Mouse (Mus musculus) midbrain, embryonic 13.5 days (tissue): ENCODE data around the gene Dennd5a. TPM values are rescaled to one million over a fixed set of nuclear protein-coding genes. Genes with fewer than 3 reads are reported as not detected.
A peak's percentile ranks its signal among the peaks of the same experiment; 100 is the strongest.

Source experiments
- ATAC-seq: fragments of 200-750 bp; cut with Nextera tagmentation; 2 replicates; pipeline ENCODE4 v1.8.0; 2017; ENCODE audit warnings: mild to moderate bottlenecking, moderate TSS enrichment, moderate library complexity
- H3K27ac ChIP-seq: fragments of 300-500 bp; sonication (generic); 2 replicates; pipeline ENCODE4 v1.5.1; 2015; ENCODE audit warnings: inconsistent platforms, mild to moderate bottlenecking, moderate library complexity
- H3K27me3 ChIP-seq: fragments of 300-500 bp; sonication (generic); 2 replicates; pipeline ENCODE4 v1.6.1; 2015; ENCODE audit warnings: mild to moderate bottlenecking, inconsistent platforms
- H3K36me3 ChIP-seq: fragments of 300-500 bp; sonication (generic); 2 replicates; pipeline ENCODE4 v1.6.1; 2015; ENCODE audit warnings: mild to moderate bottlenecking, inconsistent platforms
- H3K4me1 ChIP-seq: fragments of 300-500 bp; sonication (generic); replicated peaks from 2 replicates; pipeline ENCODE4 v1.6.1; 2015; ENCODE audit warnings: inconsistent platforms
- H3K4me2 ChIP-seq: fragments of 300-500 bp; sonication (generic); replicated peaks from 2 replicates; pipeline ENCODE4 v1.6.1; 2015; ENCODE audit warnings: moderate library complexity, mild to moderate bottlenecking, inconsistent platforms
- H3K4me3 ChIP-seq: fragments of 300-500 bp; sonication (generic); replicated peaks from 2 replicates; pipeline ENCODE4 v1.5.1; 2015; ENCODE audit warnings: mild to moderate bottlenecking, inconsistent platforms
- H3K9ac ChIP-seq: fragments of 300-500 bp; sonication (generic); replicated peaks from 2 replicates; pipeline ENCODE4 v1.6.1; 2015; ENCODE audit warnings: mild to moderate bottlenecking, inconsistent platforms
- H3K9me3 ChIP-seq: fragments of 300-500 bp; sonication (generic); 2 replicates; pipeline ENCODE4 v1.6.1; 2016; ENCODE audit warnings: mild to moderate bottlenecking, inconsistent platforms
- WGBS: fragments of 180-500 bp; shearing (Covaris S2); methylation state at CpG from one replicate; pipeline ENCODE4 v1.1.7; 2015; 5-methylcytosine and 5-hydroxymethylcytosine counted together
- polyA plus RNA-seq: library from polyadenylated mRNA; unstranded; fragments of >200 nt; fragmentation: Nextera tagmentation; extraction: Ambion mirVana; gene quantifications from 2 replicates; pipeline ENCODE4 v1.2.1, GENCODE M21; 2015

The Dennd5a gene
- polyA plus RNA-seq, 1 experiment from 2014 or later, result 44.8 TPM

GRCm38 (mm10) chr7:109960613-109961154 lies 414 bp upstream of the Dennd5a start:
- H3K9me3 ChIP-seq, result no peaks in the 10 kb centered on the region
- WGBS, result 11% methylated on average over 13 of the region's 13 CpGs
- no peaks in the 10 kb centered on the region for H3K27me3 ChIP-seq
- peak overlapping the region; percentile 71 for H3K4me2 ChIP-seq
- ATAC-seq, result no peak; the same call in 1 of the 2 replicates
- H3K4me3 ChIP-seq, result peak overlapping the region; percentile 85
- peaks cover 39% of the 10 kb centered on the region for H3K4me1 ChIP-seq
- peak overlapping the region; percentile 94 for H3K9ac ChIP-seq
- H3K36me3 ChIP-seq, result no peaks in the 10 kb centered on the region
- peak overlapping the region; percentile 95 for H3K27ac ChIP-seq

GRCm38 (mm10) chr7:109958843-109959715 lies 1.2 kb downstream of the Dennd5a start:
- H3K9me3 ChIP-seq, result no peaks in the 10 kb centered on the region
- 0 out of 2 replicates have a peak, but pooled peaks have one; percentile 5 for ATAC-seq
- peak overlapping the region; percentile 94 for H3K9ac ChIP-seq
- peak overlapping the region; percentile 95 for H3K27ac ChIP-seq
- peaks cover 49% of the 10 kb centered on the region for H3K4me1 ChIP-seq
- no peaks in the 10 kb centered on the region for H3K27me3 ChIP-seq
- peak overlapping the region; percentile 71 for H3K4me2 ChIP-seq
- H3K4me3 ChIP-seq, result peak overlapping the region; percentile 85
- no peaks in the 10 kb centered on the region for H3K36me3 ChIP-seq
- 6% methylated on average over 18 of the region's 18 CpGs for WGBS

DNA sequence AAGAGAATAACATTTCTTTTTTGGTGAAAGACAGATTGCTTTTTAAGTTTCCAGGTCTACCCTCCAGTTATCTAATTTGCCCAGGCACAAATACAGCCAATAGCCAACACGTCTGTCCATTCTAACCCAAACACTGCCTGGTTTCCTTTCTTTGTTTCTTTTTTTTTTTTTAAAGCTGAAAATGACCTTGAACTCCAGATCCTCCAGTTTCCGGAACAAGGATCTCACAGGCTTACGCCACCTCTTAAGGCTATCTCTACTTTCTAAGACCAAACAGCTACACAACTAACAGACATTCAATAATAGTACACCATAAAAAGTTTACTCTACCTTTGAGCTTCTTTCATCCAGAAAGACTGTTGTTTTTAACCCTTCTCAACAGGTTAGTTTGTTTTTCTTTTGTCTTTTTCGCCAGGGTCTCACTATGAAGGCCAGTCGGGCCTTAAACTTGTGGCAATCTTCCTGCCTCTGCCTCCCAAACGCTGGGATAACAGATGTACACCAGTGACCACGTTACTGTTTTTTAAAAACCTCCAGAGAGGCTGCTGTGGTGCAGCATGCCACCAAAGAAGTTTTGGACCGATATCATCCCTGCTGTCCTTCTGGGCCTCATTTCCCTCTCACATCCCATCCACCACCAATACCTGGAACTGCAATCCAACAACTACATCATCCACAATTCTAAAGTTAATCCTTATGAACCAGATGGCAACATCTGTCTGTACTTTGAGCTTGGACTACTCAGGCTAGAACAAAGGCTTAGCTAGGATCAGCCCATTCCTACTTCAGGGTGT lies 2.1 kb downstream of the Dennd5a start:
- no peak overlapping the region for H3K27ac ChIP-seq
- WGBS, result 71% methylated on average over 8 of the region's 8 CpGs
- H3K36me3 ChIP-seq, result no peaks in the 10 kb centered on the region
- H3K4me3 ChIP-seq, result peak overlapping the region; percentile 85
- no peaks in the 10 kb centered on the region for H3K27me3 ChIP-seq
- H3K9me3 ChIP-seq, result no peaks in the 10 kb centered on the region
- H3K4me2 ChIP-seq, result peak overlapping the region; percentile 71
- peaks cover 49% of the 10 kb centered on the region for H3K4me1 ChIP-seq
- ATAC-seq, result no peak
- H3K9ac ChIP-seq, result peak overlapping the region; percentile 94

DNA sequence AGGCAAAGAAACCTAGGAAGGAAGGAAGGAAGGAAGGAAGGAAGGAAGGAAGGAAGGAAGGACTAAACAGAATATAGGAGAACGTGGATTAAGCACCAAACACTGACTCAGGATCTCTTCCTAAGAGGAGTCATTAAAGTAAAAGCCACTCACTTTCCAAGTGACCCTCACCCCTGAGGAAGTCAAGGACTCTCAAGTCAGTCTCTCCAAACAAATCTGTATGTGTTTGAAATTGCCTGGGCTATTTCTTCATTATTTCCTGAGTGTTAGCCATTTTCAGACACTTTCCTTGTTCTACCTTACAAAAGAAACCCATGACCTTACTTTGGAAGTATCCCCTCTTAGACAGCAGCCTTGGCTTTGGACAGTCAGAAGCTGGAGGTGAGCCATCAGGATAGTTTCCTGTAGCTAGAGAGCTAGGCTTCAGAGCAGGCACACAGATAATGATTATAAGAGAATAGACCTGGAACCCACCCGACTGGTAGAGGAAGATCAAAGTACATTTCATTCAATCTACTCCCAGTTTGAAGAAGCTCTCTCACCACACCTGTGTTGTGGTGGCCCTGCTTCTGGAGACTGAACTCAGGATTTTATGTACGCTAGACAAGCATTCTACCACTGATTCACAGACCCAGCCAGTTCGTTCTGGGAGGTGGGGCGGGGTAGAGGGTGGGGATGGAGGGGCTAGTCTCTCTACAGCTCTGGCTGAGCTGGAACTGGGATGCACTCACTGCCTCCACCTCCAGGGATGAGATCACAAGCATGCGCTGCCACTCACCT lies 5.5 kb downstream of the Dennd5a start:
- Histone ChIP-seq H3K4me2 (no peak overlapping the region), H3K27me3 (no peaks in the 10 kb centered on the region), H3K4me1 (peaks cover 49% of the 10 kb centered on the region), H3K36me3 (no peaks in the 10 kb centered on the region), H3K27ac (no peak overlapping the region), H3K9me3 (no peaks in the 10 kb centered on the region), H3K4me3 (no peak overlapping the region), H3K9ac (no peak overlapping the region)
- no peak for ATAC-seq
- 71% methylated on average over 6 of the region's 6 CpGs for WGBS

DNA sequence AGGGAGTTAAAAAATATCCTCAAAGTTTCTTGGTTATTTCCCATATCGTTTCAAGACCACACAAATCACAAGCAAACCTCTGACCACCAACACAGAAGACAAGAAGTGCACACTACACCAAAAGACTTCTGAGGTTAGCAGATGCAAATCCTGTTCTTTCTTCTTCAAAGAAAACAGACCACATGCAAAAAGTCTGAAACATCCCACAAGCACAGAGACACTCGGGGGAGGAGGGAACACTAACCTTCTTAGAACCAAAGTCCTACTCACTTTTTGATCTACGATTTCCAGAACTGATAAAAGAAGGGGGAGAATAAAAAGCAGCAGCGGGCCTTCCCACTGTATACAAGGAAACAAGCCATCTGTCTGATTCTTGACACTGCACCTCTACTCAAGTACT lies 9.0 kb downstream of the Dennd5a start:
- Histone ChIP-seq H3K9ac (no peak overlapping the region), H3K27me3 (no peaks in the 10 kb centered on the region), H3K4me1 (peaks cover 23% of the 10 kb centered on the region), H3K36me3 (no peaks in the 10 kb centered on the region), H3K27ac (no peak overlapping the region), H3K9me3 (no peaks in the 10 kb centered on the region), H3K4me3 (no peak overlapping the region), H3K4me2 (no peak overlapping the region)
- ATAC-seq, result no peak
- WGBS, result 75% methylated on average over 4 of the region's 4 CpGs

GRCm38 (mm10) chr7:109944421-109945034 lies 15.7 kb downstream of the Dennd5a start:
- Histone ChIP-seq H3K9me3 (no peaks in the 10 kb centered on the region), H3K27me3 (no peaks in the 10 kb centered on the region), H3K4me2 (no peak overlapping the region), H3K36me3 (no peaks in the 10 kb centered on the region; the same call in 1 of the 2 replicates), H3K9ac (no peak overlapping the region), H3K27ac (no peak overlapping the region), H3K4me1 (0 out of 2 replicates have a peak, but pooled peaks cover 7% of the 10 kb centered on the region), H3K4me3 (no peak overlapping the region)
- no peak for ATAC-seq
- 72% methylated on average over 6 of the region's 6 CpGs for WGBS

- H3K36me3 ChIP-seq, result peaks cover 66% of the 10 kb centered on the region
- H3K9ac ChIP-seq, result no peak overlapping the region
- no peak overlapping the region for H3K4me3 ChIP-seq
- H3K9me3 ChIP-seq, result no peaks in the 10 kb centered on the region
- H3K27me3 ChIP-seq, result no peaks in the 10 kb centered on the region
- H3K27ac ChIP-seq, result no peak overlapping the region
- H3K4me2 ChIP-seq, result no peak overlapping the region
- ATAC-seq, result no peak
- 0 out of 2 replicates have a peak, but pooled peaks cover 6% of the 10 kb centered on the region for H3K4me1 ChIP-seq
Measured at GRCm38 (mm10) chr7:109929628-109930027, 30.6 kb downstream of the Dennd5a start.

DNA sequence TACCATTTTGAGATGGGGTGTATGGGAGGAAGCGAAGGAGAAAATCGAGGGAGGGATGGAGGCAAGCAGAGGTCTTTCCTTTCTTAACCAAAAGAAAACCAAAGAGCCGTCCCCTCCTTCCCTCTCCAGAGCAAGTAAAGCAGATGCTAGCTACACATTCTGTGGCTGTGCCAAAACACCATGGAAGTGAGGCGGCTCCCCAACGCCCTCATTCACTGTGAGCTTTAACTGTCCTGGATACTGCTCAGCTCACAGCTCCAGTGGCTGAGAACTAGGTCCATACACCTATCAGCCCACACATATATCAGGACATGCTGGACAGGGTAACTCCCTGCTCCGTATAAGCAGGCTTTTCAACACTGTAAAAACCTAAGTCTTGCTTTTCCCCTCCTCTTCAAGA lies 31.9 kb downstream of the Dennd5a start:
- Histone ChIP-seq H3K4me2 (no peak overlapping the region), H3K36me3 (peaks cover 63% of the 10 kb centered on the region), H3K27ac (no peak overlapping the region), H3K4me3 (no peak overlapping the region), H3K4me1 (0 out of 2 replicates have a peak, but pooled peaks cover 6% of the 10 kb centered on the region), H3K9ac (no peak overlapping the region), H3K9me3 (no peaks in the 10 kb centered on the region), H3K27me3 (no peaks in the 10 kb centered on the region)
- ATAC-seq, result no peak
- WGBS, result 94% methylated on average over 6 of the region's 6 CpGs

DNA sequence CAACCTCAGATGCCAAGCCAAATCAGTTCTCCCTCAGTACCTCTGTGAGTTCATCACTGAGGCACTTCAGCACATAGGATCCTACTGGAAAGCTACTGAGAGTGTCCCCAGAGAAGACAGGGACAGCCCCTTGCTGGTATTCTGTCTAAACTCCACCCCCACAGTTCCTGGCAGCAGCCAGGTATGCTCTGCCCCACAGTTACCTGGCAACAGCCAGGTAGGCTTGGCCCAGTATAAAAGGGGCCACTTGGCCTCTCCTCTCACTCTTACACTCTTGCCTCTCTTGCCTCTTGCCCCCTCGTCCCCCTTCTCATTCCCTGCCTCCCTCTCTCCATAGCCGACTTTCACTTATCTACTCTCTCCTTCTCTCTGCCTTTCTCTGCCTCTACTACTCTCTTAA lies 35.3 kb downstream of the Dennd5a start:
- Histone ChIP-seq H3K9ac (no peak overlapping the region), H3K4me2 (no peak overlapping the region), H3K4me3 (no peak overlapping the region), H3K36me3 (peaks cover 58% of the 10 kb centered on the region), H3K27ac (no peak overlapping the region), H3K27me3 (no peaks in the 10 kb centered on the region), H3K4me1 (0 out of 2 replicates have a peak, but pooled peaks cover 6% of the 10 kb centered on the region), H3K9me3 (no peaks in the 10 kb centered on the region)
- ATAC-seq, result no peak
- WGBS, result 71% methylated on average over 2 of the region's 2 CpGs

DNA sequence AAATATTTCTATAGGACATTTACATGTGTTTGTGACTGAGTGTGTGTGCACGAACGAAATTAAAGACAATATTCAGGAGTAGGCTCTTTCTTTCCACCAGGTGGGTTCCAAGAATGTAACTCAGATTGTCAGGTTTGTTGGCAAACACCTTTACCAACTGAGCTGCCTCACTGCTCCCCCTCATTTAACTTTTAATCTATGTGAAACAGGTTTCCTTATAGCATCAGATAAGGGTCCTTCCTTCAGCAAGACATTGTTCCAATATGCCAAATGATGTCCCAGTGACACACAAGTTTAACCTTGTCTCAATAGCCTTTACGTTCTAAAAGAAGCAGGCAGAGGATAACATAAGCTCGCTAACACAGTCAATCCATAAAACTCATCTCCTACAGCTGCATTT lies 37.4 kb downstream of the Dennd5a start:
- H3K4me2 ChIP-seq, result no peak overlapping the region
- H3K9me3 ChIP-seq, result no peaks in the 10 kb centered on the region
- no peak overlapping the region for H3K27ac ChIP-seq
- no peak for ATAC-seq
- H3K27me3 ChIP-seq, result no peaks in the 10 kb centered on the region
- H3K9ac ChIP-seq, result no peak overlapping the region
- H3K4me1 ChIP-seq, result 0 out of 2 replicates have a peak, but pooled peaks cover 6% of the 10 kb centered on the region
- H3K36me3 ChIP-seq, result peaks cover 70% of the 10 kb centered on the region
- WGBS, result 96% methylated on average over 4 of the region's 4 CpGs
- no peak overlapping the region for H3K4me3 ChIP-seq

GRCm38 (mm10) chr7:109906165-109906564 lies 54.1 kb downstream of the Dennd5a start:
- ATAC-seq, result no peak
- H3K36me3 ChIP-seq, result peaks cover 91% of the 10 kb centered on the region
- no peaks in the 10 kb centered on the region for H3K9me3 ChIP-seq
- H3K4me1 ChIP-seq, result no peaks in the 10 kb centered on the region
- H3K27me3 ChIP-seq, result no peaks in the 10 kb centered on the region
- no peak overlapping the region for H3K27ac ChIP-seq
- no peak overlapping the region for H3K9ac ChIP-seq
- no peak overlapping the region for H3K4me3 ChIP-seq
- 94% methylated on average over 2 of the region's 2 CpGs for WGBS
- H3K4me2 ChIP-seq, result no peak overlapping the region
